Mouse (Mus musculus): ENCODE data around the gene Itpr1.

Gene Itpr1

GRCm38 (mm10) chr6:108212881-108213295, at the start of gene Itpr1:
TSS of gene Itpr1 (plus strand) at chr6:108213096.
- peak; percentile 96 for DNase-seq (ENCODE audit: low spot score)

- DNase-seq (ENCODE audit: low spot score): no peak
Measured at GRCm38 (mm10) chr6:108164935-108165334, 48.0 kb upstream of the Itpr1 start.

- DNase-seq (ENCODE audit: low spot score): no peak
Measured at GRCm38 (mm10) chr6:108165598-108165997, 47.3 kb upstream of the Itpr1 start.

- DNase-seq (ENCODE audit: low spot score): no peak
Measured at GRCm38 (mm10) chr6:108167946-108168680, 44.8 kb upstream of the Itpr1 start.

- DNase-seq (ENCODE audit: low spot score): no peak
Measured at GRCm38 (mm10) chr6:108168723-108169122, 44.2 kb upstream of the Itpr1 start.

- DNase-seq (ENCODE audit: low spot score): no peak
Measured at GRCm38 (mm10) chr6:108169466-108169865, 43.4 kb upstream of the Itpr1 start.

- DNase-seq (ENCODE audit: low spot score): no peak
Measured at GRCm38 (mm10) chr6:108172219-108172618, 40.7 kb upstream of the Itpr1 start.

- no peak for DNase-seq (ENCODE audit: low spot score)
Measured at GRCm38 (mm10) chr6:108174181-108174580, 38.7 kb upstream of the Itpr1 start.

GRCm38 (mm10) chr6:108179087-108179486, 33.8 kb upstream of the Itpr1 start:
- DNase-seq (ENCODE audit: low spot score): no peak

GRCm38 (mm10) chr6:108184847-108185684, 27.8 kb upstream of the Itpr1 start, which contains the start of gene Sumf1:
TSS of gene Sumf1 (minus strand) at chr6:108185582.
- DNase-seq (ENCODE audit: low spot score): peak; percentile 97

- DNase-seq (ENCODE audit: low spot score): no peak
Measured at GRCm38 (mm10) chr6:108185685-108186009, 27.2 kb upstream of the Itpr1 start.

- DNase-seq (ENCODE audit: low spot score): no peak
Measured at GRCm38 (mm10) chr6:108190690-108191089, 22.2 kb upstream of the Itpr1 start.

GRCm38 (mm10) chr6:108192632-108193031, 20.3 kb upstream of the Itpr1 start:
- no peak for DNase-seq (ENCODE audit: low spot score)

- DNase-seq (ENCODE audit: low spot score): no peak
Measured at GRCm38 (mm10) chr6:108196665-108197064, 16.2 kb upstream of the Itpr1 start.

GRCm38 (mm10) chr6:108197117-108197516, 15.8 kb upstream of the Itpr1 start:
- no peak for DNase-seq (ENCODE audit: low spot score)

- DNase-seq (ENCODE audit: low spot score): no peak
Measured at GRCm38 (mm10) chr6:108198286-108198685, 14.6 kb upstream of the Itpr1 start.

- no peak for DNase-seq (ENCODE audit: low spot score)
Measured at GRCm38 (mm10) chr6:108204322-108204721, 8.6 kb upstream of the Itpr1 start.

- DNase-seq (ENCODE audit: low spot score): no peak
Measured at GRCm38 (mm10) chr6:108206145-108206544, 6.8 kb upstream of the Itpr1 start.

GRCm38 (mm10) chr6:108206914-108207566, 5.9 kb upstream of the Itpr1 start:
- no peak for DNase-seq (ENCODE audit: low spot score)

- peak; percentile 74 for DNase-seq (ENCODE audit: low spot score)
Measured at GRCm38 (mm10) chr6:108211896-108212880, 708 bp upstream of the Itpr1 start.

GRCm38 (mm10) chr6:108213481-108214293, 791 bp downstream of the Itpr1 start:
- no peak for DNase-seq (ENCODE audit: low spot score)

Measured in embryo, embryonic 10 days (tissue).